Mouse (Mus musculus): ENCODE measurements around the gene Odr4. TPM values are rescaled to one million over a fixed set of nuclear protein-coding genes. Genes with fewer than 3 reads are reported as not detected.

The Odr4 gene
- total and polyA plus RNA-seq, 2 experiments from 2014 or later, result 18.1 to 52.4 TPM

GRCm38 (mm10) chr1:150409996-150410395, 17.1 kb upstream of the Odr4 start:
- H3K27me3 ChIP-seq (ENCODE audit: insufficient read depth, low read length), result no peaks in the 10 kb centered on the region
- H3K9ac ChIP-seq (replicated peaks; ENCODE audit: low read length), result no peak overlapping the region
- H3K27ac ChIP-seq, result no peak overlapping the region
- H3K4me1 ChIP-seq (ENCODE audit: insufficient read depth, low read length), result no peaks in the 10 kb centered on the region
- no peak overlapping the region for H3K4me2 ChIP-seq (ENCODE audit: low read depth, low read length)
- ATAC-seq (no peak), DNase-seq (ENCODE audit: low spot score) (no peak)
- H3K9me3 ChIP-seq (ENCODE audit: low read length), result no peaks in the 10 kb centered on the region
- TF ChIP-seq CTCF (IDR thresholded peaks at IDR 0.05; ENCODE audit: low read depth), result no peak
- H3K4me3 ChIP-seq (ENCODE audit: low read length), result no peak overlapping the region
- peaks cover 43% of the 10 kb centered on the region for H3K36me3 ChIP-seq (ENCODE audit: insufficient read depth, low read length)
- 97% methylated on average over 6 of the region's 6 CpGs for WGBS

GRCm38 (mm10) chr1:150407285-150407684, 14.4 kb upstream of the Odr4 start:
- 95% methylated on average over 9 of the region's 9 CpGs for WGBS
- H3K36me3 ChIP-seq (ENCODE audit: insufficient read depth, low read length), result peaks cover 41% of the 10 kb centered on the region; the same call in 1 of the 2 replicates
- H3K4me2 ChIP-seq (ENCODE audit: low read depth, low read length), result no peak overlapping the region
- ATAC-seq (no peak), DNase-seq (ENCODE audit: low spot score) (no peak)
- H3K4me1 ChIP-seq (ENCODE audit: insufficient read depth, low read length), result no peaks in the 10 kb centered on the region
- no peaks in the 10 kb centered on the region for H3K27me3 ChIP-seq (ENCODE audit: insufficient read depth, low read length)
- no peaks in the 10 kb centered on the region for H3K9me3 ChIP-seq (ENCODE audit: low read length)
- H3K9ac ChIP-seq (replicated peaks; ENCODE audit: low read length), result no peak overlapping the region
- TF ChIP-seq CTCF (IDR thresholded peaks at IDR 0.05; ENCODE audit: low read depth), result no peak
- H3K27ac ChIP-seq, result no peak overlapping the region
- no peak overlapping the region for H3K4me3 ChIP-seq (ENCODE audit: low read length)

DNA sequence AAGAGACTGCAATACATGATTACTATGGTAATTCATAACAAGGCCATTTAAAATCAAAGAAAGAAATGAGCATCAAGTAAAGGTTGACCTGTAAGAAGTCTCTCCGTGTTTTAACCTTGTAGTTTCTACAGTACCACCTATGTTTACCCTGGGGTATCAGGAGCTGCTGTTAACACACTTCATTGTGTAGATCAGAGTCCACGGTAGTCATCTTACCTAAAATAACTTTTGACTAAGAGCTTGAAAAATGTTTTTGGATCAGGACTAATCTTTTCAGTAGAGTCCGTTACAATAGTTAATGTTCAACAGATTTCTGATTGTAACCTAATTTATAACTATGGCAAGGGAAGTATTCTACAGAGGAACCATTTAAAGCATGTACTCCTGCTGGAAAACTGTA, 11.7 kb upstream of the Odr4 start:
- H3K4me2 ChIP-seq (ENCODE audit: low read depth, low read length), result no peak overlapping the region
- no peak overlapping the region for H3K27ac ChIP-seq
- no peak overlapping the region for H3K9ac ChIP-seq (replicated peaks; ENCODE audit: low read length)
- H3K36me3 ChIP-seq (ENCODE audit: insufficient read depth, low read length), result peaks cover 32% of the 10 kb centered on the region; the same call in 1 of the 2 replicates
- H3K4me3 ChIP-seq (ENCODE audit: low read length), result no peak overlapping the region
- 93% methylated on average over 3 of the region's 3 CpGs for WGBS
- DNase-seq (ENCODE audit: low spot score) (no peak), ATAC-seq (no peak)
- H3K9me3 ChIP-seq (ENCODE audit: low read length), result no peaks in the 10 kb centered on the region
- no peak for TF ChIP-seq CTCF (IDR thresholded peaks at IDR 0.05; ENCODE audit: low read depth)
- no peaks in the 10 kb centered on the region for H3K4me1 ChIP-seq (ENCODE audit: insufficient read depth, low read length)
- no peaks in the 10 kb centered on the region for H3K27me3 ChIP-seq (ENCODE audit: insufficient read depth, low read length)

DNA sequence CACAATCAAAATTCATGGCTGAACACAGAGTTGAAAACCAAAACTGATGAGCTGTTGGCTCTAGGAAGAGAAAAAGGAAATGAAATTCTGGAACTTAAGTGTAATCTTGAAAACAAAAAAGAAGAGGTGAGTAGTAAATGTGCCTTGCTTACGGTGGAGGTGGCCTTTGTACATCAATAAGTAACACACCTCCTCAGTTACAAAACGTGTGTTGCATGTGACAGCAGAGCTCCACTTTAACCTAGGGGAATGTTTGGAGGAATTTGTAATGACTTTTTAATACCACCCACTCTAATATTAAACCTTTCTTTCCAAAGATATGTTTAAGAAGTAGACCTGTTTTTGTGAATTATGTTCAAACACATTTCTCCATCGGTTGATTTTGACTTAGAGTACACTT, 11.0 kb upstream of the Odr4 start:
- H3K4me2 ChIP-seq (ENCODE audit: low read depth, low read length), result no peak overlapping the region
- H3K27ac ChIP-seq, result no peak overlapping the region
- no peak overlapping the region for H3K9ac ChIP-seq (replicated peaks; ENCODE audit: low read length)
- TF ChIP-seq CTCF (IDR thresholded peaks at IDR 0.05; ENCODE audit: low read depth), result no peak
- H3K36me3 ChIP-seq (ENCODE audit: insufficient read depth, low read length), result peaks cover 32% of the 10 kb centered on the region; the same call in 1 of the 2 replicates
- WGBS, result 90% methylated on average over 3 of the region's 3 CpGs
- no peaks in the 10 kb centered on the region for H3K9me3 ChIP-seq (ENCODE audit: low read length)
- DNase-seq (ENCODE audit: low spot score) (no peak), ATAC-seq (no peak)
- no peaks in the 10 kb centered on the region for H3K4me1 ChIP-seq (ENCODE audit: insufficient read depth, low read length)
- no peak overlapping the region for H3K4me3 ChIP-seq (ENCODE audit: low read length)
- no peaks in the 10 kb centered on the region for H3K27me3 ChIP-seq (ENCODE audit: insufficient read depth, low read length)

DNA sequence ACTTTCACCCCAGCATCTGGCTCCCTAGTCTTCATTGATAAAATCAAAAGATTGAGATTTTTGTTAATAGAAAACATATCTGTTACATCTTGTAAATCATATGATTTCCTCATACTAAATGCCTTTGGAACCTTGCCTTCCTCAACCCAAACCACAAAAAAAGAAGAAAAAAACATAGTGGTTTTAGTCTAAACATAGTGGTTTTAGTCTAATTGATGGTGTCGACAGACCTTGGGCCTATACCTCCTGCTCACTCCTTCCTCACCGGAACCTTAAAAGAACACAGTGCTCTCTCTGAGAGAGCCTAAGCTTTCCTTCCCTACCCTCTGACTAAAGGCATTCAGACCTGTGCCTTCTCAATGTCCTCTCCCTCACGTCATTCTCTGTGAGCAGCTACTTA, 3.1 kb upstream of the Odr4 start:
- Histone ChIP-seq H3K9me3 (ENCODE audit: low read length) (no peaks in the 10 kb centered on the region), H3K4me2 (ENCODE audit: low read depth, low read length) (no peak overlapping the region), H3K36me3 (ENCODE audit: insufficient read depth, low read length) (peaks cover 9% of the 10 kb centered on the region), H3K9ac (replicated peaks; ENCODE audit: low read length) (no peak overlapping the region), H3K4me3 (ENCODE audit: low read length) (no peak overlapping the region), H3K27me3 (ENCODE audit: insufficient read depth, low read length) (no peaks in the 10 kb centered on the region), H3K4me1 (ENCODE audit: insufficient read depth, low read length) (no peaks in the 10 kb centered on the region), H3K27ac (no peak overlapping the region)
- WGBS, result 98% methylated on average over 3 of the region's 3 CpGs
- TF ChIP-seq CTCF (IDR thresholded peaks at IDR 0.05; ENCODE audit: low read depth), result no peak
- ATAC-seq (no peak), DNase-seq (ENCODE audit: low spot score) (no peak)

DNA sequence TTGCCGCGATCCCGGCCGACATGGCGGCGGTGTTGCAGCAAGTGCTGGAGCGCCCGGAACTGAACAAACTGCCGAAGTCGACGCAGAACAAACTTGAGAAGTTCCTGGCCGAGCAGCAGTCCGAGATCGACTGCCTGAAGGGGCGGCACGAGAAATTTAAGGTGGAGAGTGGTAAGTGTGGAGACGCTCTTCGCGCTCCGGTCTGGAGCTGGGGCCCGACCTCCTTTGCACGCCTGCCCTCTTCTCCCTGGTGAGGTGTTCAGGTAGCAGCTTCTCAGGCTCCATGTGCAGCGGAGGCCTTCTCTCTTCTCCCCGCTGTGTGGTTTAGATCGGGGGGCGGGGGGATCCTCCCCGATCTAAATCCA, 590 bp upstream of the Odr4 start:
- H3K4me2 ChIP-seq (ENCODE audit: low read depth, low read length), result peak overlapping the region; percentile 74
- no peaks in the 10 kb centered on the region for H3K9me3 ChIP-seq (ENCODE audit: low read length)
- ATAC-seq (no peak), DNase-seq (ENCODE audit: low spot score) (no peak)
- peaks cover 7% of the 10 kb centered on the region for H3K36me3 ChIP-seq (ENCODE audit: insufficient read depth, low read length)
- no peak for TF ChIP-seq CTCF (IDR thresholded peaks at IDR 0.05; ENCODE audit: low read depth)
- H3K9ac ChIP-seq (replicated peaks; ENCODE audit: low read length), result peak overlapping the region; percentile 76
- H3K27me3 ChIP-seq (ENCODE audit: insufficient read depth, low read length), result no peaks in the 10 kb centered on the region
- WGBS, result 0% methylated on average over 25 of the region's 27 CpGs
- H3K4me1 ChIP-seq (ENCODE audit: insufficient read depth, low read length), result no peaks in the 10 kb centered on the region
- H3K27ac ChIP-seq, result peak overlapping the region; percentile 86
- peak overlapping the region; percentile 91 for H3K4me3 ChIP-seq (ENCODE audit: low read length)

DNA sequence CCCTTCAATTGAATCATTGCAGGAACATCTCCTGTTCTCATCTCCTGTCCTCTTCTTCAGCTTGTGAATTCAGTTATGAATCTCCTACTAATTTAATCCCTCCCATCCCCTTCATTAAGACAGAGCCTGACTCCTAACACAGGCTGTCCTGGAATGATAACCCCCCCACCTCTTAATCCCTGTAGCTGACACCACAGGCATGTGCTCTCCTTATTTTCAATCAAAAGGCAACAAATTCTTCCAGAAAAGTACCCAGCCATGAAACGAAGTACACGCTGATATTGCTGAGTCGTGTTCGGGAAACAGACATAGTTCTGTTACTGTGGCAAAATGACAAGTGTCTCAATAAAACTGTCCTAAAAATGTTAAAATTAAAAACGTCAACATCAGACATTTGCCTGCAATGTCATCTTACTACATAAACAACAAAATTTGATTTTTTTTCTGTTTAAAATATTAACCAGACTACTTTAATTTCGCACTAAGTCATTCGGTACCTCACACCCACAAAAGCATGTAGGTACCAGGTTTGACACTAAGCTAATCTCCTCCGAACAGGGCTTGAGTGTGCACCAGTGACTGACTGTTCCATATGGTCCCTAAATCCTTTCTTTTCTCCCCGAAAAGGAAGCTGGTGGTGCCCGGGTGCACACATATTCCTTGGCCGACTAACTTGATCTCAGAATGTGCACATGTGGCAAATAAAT, 796 bp downstream of the Odr4 start:
- H3K36me3 ChIP-seq (ENCODE audit: insufficient read depth, low read length), result peaks cover 18% of the 10 kb centered on the region
- H3K27me3 ChIP-seq (ENCODE audit: insufficient read depth, low read length), result no peaks in the 10 kb centered on the region
- WGBS, result 23% methylated on average over 11 of the region's 11 CpGs
- ATAC-seq, result peak; percentile 33
- peak overlapping the region; percentile 92 for H3K27ac ChIP-seq
- DNase-seq (ENCODE audit: low spot score), result no peak
- no peak for TF ChIP-seq CTCF (IDR thresholded peaks at IDR 0.05; ENCODE audit: low read depth)
- H3K4me2 ChIP-seq (ENCODE audit: low read depth, low read length), result peak overlapping the region; percentile 81
- no peaks in the 10 kb centered on the region for H3K9me3 ChIP-seq (ENCODE audit: low read length)
- H3K4me3 ChIP-seq (ENCODE audit: low read length), result peak overlapping the region; percentile 91
- no peaks in the 10 kb centered on the region for H3K4me1 ChIP-seq (ENCODE audit: insufficient read depth, low read length)
- peak overlapping the region; percentile 76 for H3K9ac ChIP-seq (replicated peaks; ENCODE audit: low read length)
